Mouse (Mus musculus) cerebellum, adult 2 months (tissue): Measurements from ENCODE around the gene Atf1.
"Not testable (repeated sequence)": the region's sequence is repeated elsewhere in the genome, so short reads cannot be mapped to it uniquely, and the experiment has no call there.

Experiments used
- CTCF ChIP-seq: fragments of 200-500 bp; IDR thresholded peaks from 2 replicates; pipeline ENCODE4 v1.5.1; 2011; ENCODE audit warnings: low read depth, mild to moderate bottlenecking, control low read depth, low read length, moderate library complexity, borderline replicate concordance; ENCODE audit not compliant: insufficient read depth
- POLR2A ChIP-seq: fragments of 200-500 bp; IDR thresholded peaks from 2 replicates; pipeline ENCODE4 v1.6.1; 2011; ENCODE audit warnings: low read length, control low read depth, borderline replicate concordance; ENCODE audit not compliant: insufficient read depth

DNA sequence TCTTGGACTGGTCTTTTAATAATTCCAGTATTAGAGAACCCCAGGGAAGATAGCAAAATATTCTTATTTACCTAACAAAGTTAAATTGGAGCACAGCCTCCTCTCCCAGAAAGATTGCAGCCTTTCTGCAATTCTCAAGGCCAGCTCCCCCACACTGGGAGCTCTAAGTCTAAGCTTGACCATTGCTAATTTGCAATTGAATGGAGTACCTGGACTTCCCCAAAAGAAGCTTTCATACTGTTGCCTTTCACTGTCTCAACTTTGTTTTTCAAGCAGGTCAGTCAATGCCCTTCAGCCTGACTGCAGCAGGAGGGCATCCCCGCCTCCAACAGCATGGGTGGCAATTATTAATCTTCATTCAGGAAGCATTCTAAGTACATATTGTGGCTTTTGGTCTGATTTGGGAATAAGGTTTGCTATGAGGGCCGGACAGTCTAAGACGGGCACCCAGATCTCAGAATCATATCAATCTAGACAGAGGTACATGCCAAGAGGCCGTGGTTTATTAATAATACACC lies 46.2 kb downstream of the Atf1 start:
- TF ChIP-seq POLR2A, CTCF: not testable (repeated sequence)
